Mouse (Mus musculus): ENCODE results near the gene Adra2c. TPM values are rescaled to one million over a fixed set of nuclear protein-coding genes. Genes with fewer than 3 reads are reported as not detected.

Gene Adra2c
- polyA plus RNA-seq, 1 experiment from 2014 or later: not detected

DNA sequence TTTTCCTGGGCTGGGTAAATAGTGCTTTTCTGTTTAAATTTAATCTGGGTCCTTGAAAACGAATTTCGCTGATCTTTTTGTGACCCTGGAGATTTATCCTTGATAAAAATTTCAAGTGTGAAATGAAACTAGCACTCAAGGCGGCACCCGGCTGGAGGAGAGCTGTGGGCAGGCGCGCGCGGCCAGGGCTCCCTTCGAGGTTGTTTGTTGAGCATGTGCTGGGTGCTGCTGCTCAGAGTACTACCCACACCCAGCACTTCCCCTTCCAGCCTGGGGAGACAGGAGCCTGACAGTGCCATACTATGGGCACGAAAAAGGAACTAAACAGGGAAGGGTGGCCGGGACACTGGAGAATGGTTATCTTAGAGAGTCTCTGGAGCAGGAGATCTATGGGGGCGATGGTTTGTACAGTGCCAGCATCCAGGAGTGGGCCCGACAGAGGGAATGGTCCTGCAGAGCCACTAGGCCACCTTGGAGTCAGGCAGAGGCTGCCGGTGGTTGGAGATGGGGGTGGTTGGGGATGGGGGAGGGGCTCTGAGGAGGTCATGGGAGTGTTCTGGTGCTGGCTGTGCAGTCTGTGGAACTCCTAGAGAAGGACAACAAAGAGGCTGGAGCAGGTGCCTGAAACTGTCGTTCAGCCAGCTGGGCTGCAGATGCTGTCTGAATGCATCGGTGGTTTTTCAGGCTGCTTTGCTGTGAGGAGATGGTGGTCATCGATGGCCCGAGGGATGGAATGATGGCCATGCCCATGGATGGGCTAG is 35.9 kb downstream of the Adra2c start:
- DNase-seq (ENCODE audit: low spot score): peak; percentile 29
- H3K36me3 ChIP-seq (replicated peaks): no peaks in the 10 kb centered on the region
- H3K4me1 ChIP-seq: peaks cover 29% of the 10 kb centered on the region
- H3K27me3 ChIP-seq (replicated peaks; ENCODE audit: low read depth, poor library complexity, severe bottlenecking): peaks cover 70% of the 10 kb centered on the region
- no peak overlapping the region; the same call in 1 of the 2 replicates for H3K27ac ChIP-seq (replicated peaks)
- H3K4me3 ChIP-seq: peak overlapping the region; percentile 47
- WGBS: 19% methylated on average over 18 of the region's 18 CpGs
- H3K9me3 ChIP-seq: no peaks in the 10 kb centered on the region

GRCm38 (mm10) chr5:35314629-35315028 is 36.5 kb downstream of the Adra2c start:
- no peak for DNase-seq (ENCODE audit: low spot score)
- Histone ChIP-seq H3K36me3 (replicated peaks) (no peaks in the 10 kb centered on the region), H3K27me3 (replicated peaks; ENCODE audit: low read depth, poor library complexity, severe bottlenecking) (peaks cover 70% of the 10 kb centered on the region), H3K4me1 (peaks cover 28% of the 10 kb centered on the region), H3K27ac (replicated peaks) (no peak overlapping the region), H3K4me3 (no peak overlapping the region), H3K9me3 (no peaks in the 10 kb centered on the region)
- WGBS: 45% methylated on average over 3 of the region's 3 CpGs

DNA sequence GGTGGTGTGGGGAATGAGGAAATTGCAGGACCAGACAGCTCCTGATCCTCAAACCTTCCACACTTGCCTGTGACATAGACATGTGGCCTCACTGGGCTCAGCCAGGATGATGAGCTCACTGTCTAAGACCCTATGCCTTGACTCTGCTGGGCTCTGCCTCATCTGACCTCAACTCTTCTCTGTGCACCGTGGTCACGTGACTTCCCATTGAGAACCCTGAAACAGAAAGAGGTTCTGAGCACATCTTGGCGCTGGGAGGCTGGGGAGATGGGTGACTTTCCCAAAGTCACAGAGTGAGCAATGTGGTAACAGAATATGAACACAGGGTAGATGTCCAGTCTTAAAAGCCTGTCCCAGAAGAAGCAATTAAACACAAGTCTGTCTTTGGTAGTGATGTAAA is 37.1 kb downstream of the Adra2c start:
- DNase-seq (ENCODE audit: low spot score): no peak
- Histone ChIP-seq H3K4me3 (no peak overlapping the region), H3K27me3 (replicated peaks; ENCODE audit: low read depth, poor library complexity, severe bottlenecking) (peaks cover 70% of the 10 kb centered on the region), H3K9me3 (no peaks in the 10 kb centered on the region), H3K4me1 (peaks cover 22% of the 10 kb centered on the region), H3K27ac (replicated peaks) (no peak overlapping the region), H3K36me3 (replicated peaks) (no peaks in the 10 kb centered on the region)
- 83% methylated on average over 3 of the region's 3 CpGs for WGBS

DNA sequence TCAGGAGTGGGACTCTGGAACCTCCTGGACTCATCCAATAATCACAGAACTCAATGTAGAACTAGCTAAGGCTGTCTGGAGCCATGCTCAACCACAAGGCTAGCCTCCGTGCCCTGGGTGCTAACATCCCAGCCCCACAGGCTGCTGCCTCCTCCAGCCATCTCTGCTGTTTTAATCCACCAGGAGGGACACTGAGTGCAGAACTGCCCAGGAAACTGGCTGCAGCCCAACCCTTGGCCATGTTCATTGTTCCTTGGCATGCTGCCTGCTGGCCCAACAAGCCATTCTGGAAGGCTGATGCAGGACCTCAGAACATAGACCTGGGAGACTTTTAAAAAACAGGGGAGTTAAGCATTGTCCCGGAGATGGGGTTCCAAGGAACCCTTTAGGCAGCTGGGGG is 42.5 kb downstream of the Adra2c start:
- Histone ChIP-seq H3K27me3 (replicated peaks; ENCODE audit: low read depth, poor library complexity, severe bottlenecking) (peaks cover 16% of the 10 kb centered on the region), H3K4me3 (no peak overlapping the region), H3K4me1 (no peaks in the 10 kb centered on the region), H3K36me3 (replicated peaks) (no peaks in the 10 kb centered on the region), H3K27ac (replicated peaks) (no peak overlapping the region), H3K9me3 (no peaks in the 10 kb centered on the region)
- DNase-seq (ENCODE audit: low spot score): no peak
- 86% methylated on average over 2 of the region's 2 CpGs for WGBS

GRCm38 (mm10) chr5:35330822-35331221 is 52.7 kb downstream of the Adra2c start:
- 76% methylated on average over 4 of the region's 4 CpGs for WGBS
- peaks cover 4% of the 10 kb centered on the region; the same call in 1 of the 2 replicates for H3K4me1 ChIP-seq
- H3K27ac ChIP-seq (replicated peaks): no peak overlapping the region
- H3K9me3 ChIP-seq: no peaks in the 10 kb centered on the region
- no peaks in the 10 kb centered on the region for H3K36me3 ChIP-seq (replicated peaks)
- H3K4me3 ChIP-seq: no peak overlapping the region
- DNase-seq (ENCODE audit: low spot score): no peak
- H3K27me3 ChIP-seq (replicated peaks; ENCODE audit: low read depth, poor library complexity, severe bottlenecking): 0 out of 2 replicates have a peak, but pooled peaks cover 3% of the 10 kb centered on the region

Other genes with a start within 250 kb of the Adra2c start
- 0.08 and 0.82 TPM in 2 replicates for gene Hgfac, start 236.8 kb upstream of the Adra2c start, polyA plus RNA-seq (2016; fragmentation: Nextera tagmentation; extraction: Ambion mirVana)
- gene Dok7, start 221.6 kb upstream of the Adra2c start, polyA plus RNA-seq (2016; fragmentation: Nextera tagmentation; extraction: Ambion mirVana): 0.34 and 0.35 TPM in 2 replicates
- gene Lrpap1, start 172.6 kb upstream of the Adra2c start, polyA plus RNA-seq (2016; fragmentation: Nextera tagmentation; extraction: Ambion mirVana): 72.4 and 74.2 TPM in 2 replicates
- 3.4 and 5.5 TPM in 2 replicates for gene Hmx1, start 110.8 kb downstream of the Adra2c start, polyA plus RNA-seq (2016; fragmentation: Nextera tagmentation; extraction: Ambion mirVana)
- 7.1 and 7.6 TPM in 2 replicates for gene Cpz, start 247.4 kb downstream of the Adra2c start, polyA plus RNA-seq (2016; fragmentation: Nextera tagmentation; extraction: Ambion mirVana)

All from embryonic facial prominence, embryonic 10.5 days (tissue).